Mouse (Mus musculus) cerebellum, postnatal 25 days (tissue): ENCODE measurements at regions not wholly inside any gene's neighbourhood (a gene's known extent, or its start where the extent isn't known, plus 50 kb on each side); places are given as distances from the start of the nearest gene placed in this dataset.

Source experiments
- DNase-seq, 2 experiments: peaks; one replicate each; pipeline ENCODE4 v3.0.0; 2021; ENCODE audit warnings: mixed read lengths in 2 of 2

DNA sequence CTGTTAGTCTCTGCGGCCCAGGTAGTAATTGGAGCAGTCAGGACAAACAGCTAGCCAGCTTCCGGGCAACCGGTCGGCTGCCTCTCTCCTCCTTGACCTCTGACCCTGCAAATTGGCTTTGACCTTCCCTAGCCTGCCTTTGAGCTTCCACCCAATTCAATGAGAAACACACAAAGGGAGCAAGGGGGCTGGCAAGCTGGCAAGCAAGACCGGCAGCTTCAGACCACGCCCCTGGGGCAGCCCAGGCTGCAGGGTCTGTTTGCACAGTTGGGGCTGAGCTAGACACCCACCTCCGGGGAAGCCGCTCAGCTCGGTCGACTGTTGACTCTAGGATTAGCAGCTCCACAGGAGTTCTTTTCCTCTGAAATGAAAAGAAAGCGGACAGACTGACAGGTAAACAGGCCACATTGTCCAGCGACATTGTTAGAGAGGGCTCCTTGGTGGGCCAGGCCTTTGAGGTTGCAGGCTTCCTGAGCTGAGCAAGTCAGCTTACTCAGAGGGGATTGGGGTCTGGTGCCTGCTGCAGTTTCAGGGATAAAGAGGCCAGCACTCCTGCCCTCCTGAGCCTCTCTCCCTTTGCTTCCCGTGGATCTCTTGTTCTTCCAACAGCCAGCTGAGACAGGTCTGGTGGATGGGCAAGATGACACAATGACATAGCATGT is 116.6 kb downstream of the Inhbb start:
- no peak for DNase-seq

GRCm38 (mm10) chr1:119304470-119304980 is 117.5 kb downstream of the Inhbb start:
- DNase-seq = no peak

- DNase-seq = no peak
These were observed 119.6 kb downstream of the Inhbb start for GRCm38 (mm10) chr1:119302349-119302995.

DNA sequence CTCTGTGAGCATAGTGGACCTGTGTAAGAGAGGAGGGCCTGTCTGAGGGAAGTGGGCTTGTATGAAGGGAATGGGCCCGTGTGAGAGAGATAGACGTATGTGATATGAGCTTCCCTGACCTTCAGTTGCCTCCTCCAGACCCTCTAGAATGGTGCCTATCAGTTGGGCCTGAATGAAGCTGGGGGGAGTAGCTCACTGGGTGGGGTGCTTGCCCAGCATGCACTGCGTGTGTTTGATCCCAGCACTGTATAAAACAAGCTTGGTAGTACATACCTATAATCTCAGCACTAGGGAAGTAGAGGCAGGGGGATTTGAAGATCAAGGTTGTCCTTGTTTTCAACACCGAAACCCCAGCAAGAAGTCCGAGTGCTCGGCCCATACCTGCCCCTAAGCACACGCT is 120.1 kb downstream of the Inhbb start:
- DNase-seq = no peak

GRCm38 (mm10) chr1:119301258-119301657 is 120.8 kb downstream of the Inhbb start:
- no peak for DNase-seq

GRCm38 (mm10) chr1:119299842-119300752 is 122.0 kb downstream of the Inhbb start:
- no peak for DNase-seq

- no peak for DNase-seq
These were observed 123.3 kb downstream of the Inhbb start for GRCm38 (mm10) chr1:119298696-119299230.

DNA sequence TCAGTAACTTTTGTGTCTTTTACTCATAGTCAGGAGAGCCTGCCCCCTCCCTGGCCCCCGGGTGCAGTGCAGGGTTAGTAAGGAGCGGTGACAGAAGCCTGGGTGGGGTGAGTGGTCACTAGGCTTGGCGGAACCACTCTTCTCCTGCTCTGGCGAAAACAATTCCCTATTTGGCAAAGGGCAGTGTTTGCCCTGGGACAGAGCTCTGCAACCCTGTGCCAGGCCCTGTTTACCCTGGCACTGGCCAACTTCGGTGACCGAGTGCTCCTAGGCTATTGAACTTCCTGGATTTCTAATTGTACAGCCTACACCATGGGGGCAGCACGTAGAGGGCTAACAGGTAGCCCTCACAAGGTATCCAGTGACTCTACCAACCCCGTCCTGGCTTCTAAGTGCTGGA is 126.9 kb downstream of the Inhbb start:
- peak; percentile 34 to 41 for DNase-seq

- DNase-seq = no peak
These were observed 128.2 kb downstream of the Inhbb start for GRCm38 (mm10) chr1:119293839-119294238.

- peak; percentile 100 for DNase-seq
These were observed 129.8 kb downstream of the Inhbb start for GRCm38 (mm10) chr1:119292216-119292615.

- DNase-seq = no peak
These were observed 131.7 kb downstream of the Inhbb start for GRCm38 (mm10) chr1:119290165-119290916.

DNA sequence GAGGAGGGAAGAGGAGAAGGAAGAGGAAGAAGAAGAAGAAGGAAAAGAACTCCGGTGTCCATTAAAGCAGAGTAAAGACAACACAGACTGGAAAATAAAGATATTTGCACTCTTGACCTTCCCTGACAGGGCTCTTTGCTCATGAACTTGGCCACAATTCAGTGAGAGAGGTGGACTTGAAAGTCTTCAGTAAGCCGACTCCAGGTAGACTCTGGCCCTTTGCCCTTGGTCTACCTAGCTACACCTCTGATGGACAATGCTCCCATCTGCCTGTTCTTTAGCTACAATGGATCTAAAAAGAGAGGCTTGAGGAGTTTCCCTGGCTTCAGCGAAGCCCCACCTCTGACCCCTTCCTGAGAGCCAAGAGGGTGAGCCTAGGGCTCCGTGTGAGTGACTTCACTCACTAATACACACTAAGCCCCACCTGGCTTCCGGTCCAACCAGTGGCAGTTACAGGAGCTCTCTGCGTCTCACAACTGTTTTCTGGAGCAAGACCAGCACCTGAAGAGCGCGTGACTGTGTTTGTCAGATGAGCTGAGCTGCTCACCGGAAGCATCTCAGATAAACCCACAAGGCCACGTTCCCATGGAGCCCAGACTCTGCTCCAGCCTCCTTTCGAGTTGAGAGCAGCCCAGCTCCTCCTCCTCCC is 132.4 kb downstream of the Inhbb start:
- no peak for DNase-seq

DNA sequence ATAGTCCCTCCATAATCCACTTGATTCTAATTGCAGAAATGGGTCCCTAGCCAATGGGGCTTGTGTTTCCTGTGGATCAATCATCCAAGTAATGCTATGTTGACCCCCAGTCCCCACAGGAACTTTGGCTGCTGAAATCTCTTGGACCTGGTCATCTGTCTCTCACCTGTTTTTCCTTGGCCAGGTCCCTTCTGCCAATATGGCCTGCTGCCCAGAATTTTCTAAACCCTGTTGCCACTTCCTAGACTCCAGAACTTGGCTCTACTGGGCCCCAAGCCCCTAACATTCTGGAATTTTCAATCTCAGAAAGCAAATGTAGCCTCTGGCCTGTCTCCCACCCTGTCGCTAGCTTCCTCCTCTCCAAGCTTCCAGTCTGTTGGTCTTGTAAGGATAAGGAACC is 139.6 kb downstream of the Inhbb start:
- DNase-seq = peak; percentile 48 to 61

DNA sequence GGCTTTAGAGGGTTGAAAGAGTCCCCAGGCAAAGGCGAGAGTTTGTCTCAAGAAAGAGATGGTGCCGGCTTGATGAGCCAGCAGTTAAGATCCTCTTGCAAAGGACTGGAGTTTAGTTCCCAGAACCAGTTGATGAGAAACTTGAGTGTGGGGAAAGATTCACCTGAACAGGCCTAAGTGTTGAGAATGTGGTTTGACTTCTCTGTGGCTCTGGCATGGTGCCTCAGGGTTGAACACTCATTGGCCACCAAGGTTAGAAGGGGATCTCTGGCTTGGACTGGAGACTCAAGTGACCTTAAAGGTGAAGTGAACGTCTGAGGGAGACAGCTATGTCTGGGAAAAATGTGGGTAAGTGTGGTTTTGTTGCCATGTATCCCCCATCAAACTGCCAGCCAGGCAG is 142.8 kb downstream of the Inhbb start:
- no peak for DNase-seq

DNA sequence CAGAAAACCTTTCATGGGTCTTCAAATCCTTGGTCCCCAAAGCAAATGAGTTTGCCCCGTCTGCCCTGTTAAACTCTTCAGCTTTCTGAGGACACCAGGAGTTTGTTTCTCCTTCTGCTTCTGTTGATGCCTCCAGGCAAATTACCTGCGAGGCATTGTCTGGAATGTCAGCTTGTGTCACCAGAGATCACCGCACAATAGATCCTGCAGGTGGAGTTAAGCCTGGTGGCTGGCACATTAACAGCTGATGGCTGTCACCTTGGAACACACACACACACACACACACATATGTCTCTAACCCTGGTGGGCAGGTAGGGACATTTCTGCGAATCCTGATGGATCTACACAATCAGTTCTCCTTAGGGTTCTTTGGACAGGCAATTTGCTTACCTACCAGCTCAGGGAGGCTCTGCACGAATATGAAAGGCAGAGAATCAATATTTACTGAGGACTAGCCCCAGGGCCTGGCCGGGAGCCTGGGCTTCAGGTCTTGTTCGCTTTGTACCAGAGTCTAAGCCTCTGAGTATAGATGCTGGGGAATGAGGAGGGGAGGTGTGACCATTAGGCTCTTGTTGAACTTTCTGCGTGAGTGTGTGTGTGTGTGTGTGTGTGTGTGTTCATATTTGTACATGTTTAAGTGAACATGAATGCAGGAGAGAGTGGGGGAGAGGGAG is 143.4 kb downstream of the Inhbb start:
- DNase-seq = no peak

DNA sequence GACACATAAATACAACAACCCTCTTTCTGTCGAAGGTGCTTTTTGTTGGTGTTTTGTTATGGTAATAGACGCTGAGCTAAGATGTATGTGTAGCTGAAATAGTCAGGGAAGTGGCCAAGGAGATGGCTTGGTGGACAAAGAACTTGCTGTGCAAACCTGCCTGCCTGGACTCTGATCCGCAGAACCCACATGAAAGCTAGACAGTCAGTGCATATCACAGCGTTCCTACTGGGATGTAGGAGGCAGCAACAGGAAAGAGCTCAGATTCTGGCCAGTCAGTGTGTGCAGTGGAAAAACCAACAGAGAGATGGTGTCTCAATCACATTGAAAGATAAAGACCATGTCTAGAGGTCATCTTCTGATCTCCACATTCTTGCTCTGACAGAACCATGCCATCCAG is 144.1 kb downstream of the Inhbb start:
- DNase-seq = no peak

DNA sequence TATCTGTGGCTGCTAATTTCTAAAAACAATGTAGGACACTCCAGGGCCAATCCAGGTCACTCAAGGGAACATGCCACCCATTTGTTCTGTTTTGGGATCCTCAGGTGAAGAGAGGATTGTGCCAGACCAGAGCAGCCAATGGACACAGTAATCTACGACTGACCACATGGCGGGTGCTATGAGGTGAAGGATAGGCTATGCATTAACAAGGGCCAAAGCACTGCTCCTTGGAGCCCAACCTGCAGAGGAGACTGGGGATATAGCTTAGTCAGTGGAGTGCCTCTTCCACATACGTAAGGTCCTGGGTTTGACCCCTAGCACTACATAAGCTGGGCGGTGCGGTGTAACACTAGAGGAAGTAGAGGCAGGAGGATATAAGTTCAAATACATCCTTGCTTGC is 156.0 kb downstream of the Inhbb start:
- no peak for DNase-seq

DNA sequence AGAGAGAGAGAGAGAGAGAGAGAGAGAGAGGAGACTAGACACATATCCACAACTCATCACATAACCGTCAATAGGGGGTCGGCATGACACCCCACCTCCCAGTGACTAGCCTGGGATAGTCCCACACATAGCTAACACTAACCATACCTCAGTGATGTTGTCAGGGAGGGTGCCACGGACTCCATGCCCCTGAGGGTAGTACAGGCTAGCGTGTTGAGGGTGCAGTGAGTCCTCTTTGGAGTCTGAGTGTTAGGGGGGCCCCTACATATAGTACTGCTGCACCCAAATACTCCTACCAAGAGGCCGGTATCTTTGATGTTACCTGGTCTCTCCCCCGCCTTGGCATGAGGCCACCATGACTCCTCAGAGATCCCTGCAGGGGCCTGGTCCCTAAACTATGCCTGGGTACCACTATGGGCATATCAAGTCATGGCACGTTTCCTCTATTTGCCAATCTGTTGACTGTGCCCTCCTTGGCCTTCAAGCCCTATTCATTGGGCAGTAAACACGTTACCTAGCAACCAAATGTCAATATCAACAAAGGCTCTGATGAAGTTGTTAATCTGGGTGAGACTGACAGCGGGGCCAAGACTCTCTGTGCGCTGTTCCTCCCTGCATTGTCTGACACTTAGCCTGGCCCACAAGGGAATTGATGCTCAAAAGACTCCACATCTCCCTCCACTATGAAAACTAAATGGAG is 156.7 kb downstream of the Inhbb start:
- DNase-seq = no peak

GRCm38 (mm10) chr1:119259455-119259854 is 162.6 kb downstream of the Inhbb start:
- DNase-seq = no peak

DNA sequence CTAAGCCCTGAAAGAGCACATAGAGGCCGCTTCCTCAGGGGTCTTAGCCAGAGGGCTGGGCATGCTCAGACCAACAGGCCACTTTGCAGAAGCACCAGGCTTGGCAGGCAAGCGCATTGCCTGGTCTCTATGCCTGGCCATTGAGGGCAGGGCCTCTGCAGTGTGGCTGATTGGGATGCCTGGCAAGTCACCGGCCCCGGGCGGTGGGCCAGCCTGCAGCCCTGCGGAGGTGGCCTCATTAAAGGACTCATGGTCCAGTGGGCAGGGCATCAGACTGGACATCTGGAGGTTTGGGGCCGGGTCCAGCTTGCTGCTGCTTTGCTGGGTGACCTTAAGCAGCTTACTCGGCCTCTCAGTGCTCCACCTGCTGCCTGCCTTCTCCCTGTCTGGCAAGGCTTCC is 165.3 kb downstream of the Inhbb start:
- peak; percentile 81 to 89 for DNase-seq

DNA sequence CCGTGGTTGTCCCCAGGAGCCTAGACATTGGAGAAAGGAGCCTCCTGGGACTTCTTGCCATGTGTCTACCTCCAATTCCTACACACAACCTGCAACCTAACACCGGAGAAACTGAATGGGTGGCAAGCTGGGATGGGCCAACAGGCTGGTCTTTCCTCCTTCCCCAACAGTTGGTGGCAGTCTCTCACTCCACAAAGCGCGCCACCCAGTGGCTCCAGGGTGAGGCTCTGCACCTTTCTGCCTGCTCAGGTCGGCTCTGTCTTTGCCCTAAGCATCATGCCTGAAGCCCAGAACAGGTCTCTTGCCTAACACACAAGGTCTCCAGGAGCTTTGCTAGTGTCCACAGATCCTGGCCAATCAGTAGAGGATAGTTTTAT is 166.0 kb downstream of the Inhbb start:
- DNase-seq = peak; percentile 33 to 53
